In genomic region chr11:26203466-26203865, GRCm38 (mm10) we compare ENCODE assay signal across 26 mouse cellular contexts. TPM values are rescaled to one million over a fixed set of nuclear protein-coding genes. Genes with fewer than 3 reads are reported as not detected.
DNase-seq lines count a peak whose midpoint lies in the region; ATAC-seq lines count a peak whose summit lies in the region.
"Had no signal": no experiment of that assay in that cellular context is flagged by ENCODE, and none has a peak within 500 bp of the region (broad histone marks: within the 10 kb centered on the region; RNA-seq: fewer than 3 reads in every experiment).

No protein-coding gene starts in this region.

- no peak overlapping the region for H3K4me3 ChIP-seq in intestine, embryonic 15.5 days (replicated peaks)

- H3K27ac ChIP-seq in intestine, embryonic 15.5 days: no peak overlapping the region

- H3K4me2 ChIP-seq in intestine, embryonic 15.5 days (replicated peaks): no peak overlapping the region

- no peaks in the 10 kb centered on the region for H3K36me3 ChIP-seq in intestine, embryonic 15.5 days
- H3K36me3 ChIP-seq: G1E had no signal

- no peak overlapping the region for H3K9ac ChIP-seq in intestine, embryonic 15.5 days

- H3K4me1 ChIP-seq in intestine, embryonic 15.5 days (replicated peaks): no peaks in the 10 kb centered on the region

- DNase-seq in right cerebral cortex, postnatal 36 days (ENCODE audit: low spot score in 2 of 2): no peak
- no peak for DNase-seq in adrenal gland, adult 18-20 months (ENCODE audit: low spot score in 2 of 2)
- DNase-seq: adrenal gland, adult 2 months; adrenal gland, adult 8-10 months; adrenal gland, postnatal 10 days; adrenal gland, postnatal 14 days; adrenal gland, postnatal 25 days; adrenal gland, postnatal 36 days; B cell, adult 2 months; cerebellum, adult 11 months; cerebellum, adult 11-12 months; cerebellum, adult 18-20 months; cerebellum, adult 2 months had no signal

- no peaks in the 10 kb centered on the region for H3K27me3 ChIP-seq in intestine, embryonic 15.5 days (replicated peaks)
- H3K27me3 ChIP-seq: CH12.LX, Patski had no signal

- 84% methylated on average over 2 of the region's 2 CpGs for WGBS in intestine, embryonic 15.5 days

- ATAC-seq in granulocyte monocyte progenitor cell, adult 5-6 weeks (replicated peaks; ENCODE audit: poor library complexity, severe bottlenecking): peak; percentile 69
- ATAC-seq in hematopoietic stem cell, adult 5-6 weeks (replicated peaks in 1 of 2; ENCODE audit: insufficient read depth in 1 of 2, low FRiP score in 2 of 2, low TSS enrichment in 1 of 2, low read depth in 1 of 2, poor library complexity in 2 of 2, severe bottlenecking in 2 of 2): 0 out of 4 replicates have a peak, but pooled peaks have one; percentile 43 to 44
- ATAC-seq in megakaryocyte, adult 5-6 weeks (ENCODE audit: poor library complexity, severe bottlenecking): peak; percentile 69
- ATAC-seq in megakaryocyte progenitor cell, adult 5-6 weeks (replicated peaks; ENCODE audit: poor library complexity): peak; percentile 62
- no peak for ATAC-seq in cerebellum, adult (ENCODE audit: insufficient number of reproducible peaks, low FRiP score, low TSS enrichment)
- ATAC-seq in intestine, embryonic 15.5 days: no peak
- ATAC-seq: activated CD4-positive, CD25-positive, alpha-beta regulatory T cell, adult 4 months; CD4-positive, CD25-positive, alpha-beta regulatory T cell, adult 4 months; Patski had no signal

- no peaks in the 10 kb centered on the region for H3K9me3 ChIP-seq in intestine, embryonic 15.5 days
- H3K9me3 ChIP-seq: G1E had no signal

RNA-seq across cellular contexts. Expression of gene 5730522E02Rik, which starts 7.1 kb away (rescaled TPM):
- not detected in 2 replicates for total RNA-seq in granulocyte monocyte progenitor cell, adult 5-6 weeks (2014; fragmentation: Nextera tagmentation)
- total RNA-seq in granulocyte monocyte progenitor cell, adult 5-6 weeks (2017): 0.09 TPM in 1 of 2 replicates, not detected in the other
- 1.7 TPM in 1 of 2 replicates, not detected in the other for total RNA-seq in hematopoietic stem cell, adult 5-6 weeks (2017)
- total RNA-seq in megakaryocyte, adult 5-6 weeks (2015): 0.69 TPM in 1 of 2 replicates, not detected in the other
- total RNA-seq in megakaryocyte, adult 5-6 weeks (2017): not detected in 2 replicates
- 0.17 and 0.37 TPM in 2 replicates for total RNA-seq in megakaryocyte progenitor cell, adult 5-6 weeks (2015)
- 0.17 and 0.47 TPM in 2 replicates for total RNA-seq in megakaryocyte progenitor cell, adult 5-6 weeks (2017)
- total RNA-seq in adrenal gland, adult 18-20 months (2021): under 1 TPM in 1 of 2 experiments, not detected in 1; 0.30 TPM
- polyA plus RNA-seq in intestine, embryonic 15.5 days (2015; fragmentation: Nextera tagmentation; extraction: Ambion mirVana): 2.6 and 2.8 TPM in 2 replicates
- total RNA-seq: adrenal gland, postnatal 14 days; adrenal gland, postnatal 36 days; CH12.LX; MEL had no signal
- polyA plus RNA-seq: activated CD4-positive, CD25-positive, alpha-beta regulatory T cell, adult 4 months; C2C12; CD4-positive, CD25-positive, alpha-beta regulatory T cell, adult 4 months; G1E; Patski had no signal

Comparison
In these comparisons a context has a peak if more than half of its experiments do, and no peak if none do; other contexts are left out.
1. ATAC-seq: peak in granulocyte monocyte progenitor cell, adult 5-6 weeks (single experiment), hematopoietic stem cell, adult 5-6 weeks (2 of 2), megakaryocyte, adult 5-6 weeks (single experiment) and megakaryocyte progenitor cell, adult 5-6 weeks (single experiment); none in cerebellum, adult (single experiment) and intestine, embryonic 15.5 days (single experiment).